Mouse (Mus musculus): Measurements from ENCODE around the gene Map4.
A peak's percentile ranks its signal among the peaks of the same experiment; 100 is the strongest.
"Not testable (repeated sequence)": the region's sequence is repeated elsewhere in the genome, so short reads cannot be mapped to it uniquely, and the experiment has no call there.

Gene Map4

GRCm38 (mm10) chr9:110123322-110123721, 192.1 kb downstream of the Map4 start:
- no peak for DNase-seq (ENCODE audit: low read depth in 1 of 2, low spot score in 2 of 2)

GRCm38 (mm10) chr9:110124008-110124540, 192.8 kb downstream of the Map4 start:
- not testable (repeated sequence) for DNase-seq (ENCODE audit: low read depth in 1 of 2, low spot score in 2 of 2)

GRCm38 (mm10) chr9:110130896-110131524, 199.8 kb downstream of the Map4 start:
- no peak for DNase-seq (ENCODE audit: low read depth in 1 of 2, low spot score in 2 of 2)

GRCm38 (mm10) chr9:110131525-110132197, 200.4 kb downstream of the Map4 start:
- peak; percentile 96 to 98 for DNase-seq (ENCODE audit: low read depth in 1 of 2, low spot score in 2 of 2)

- peak in 1 of 2 experiments; percentile 2 for DNase-seq (ENCODE audit: low read depth in 1 of 2, low spot score in 2 of 2)
Observed at GRCm38 (mm10) chr9:110132201-110132605, 200.9 kb downstream of the Map4 start.

GRCm38 (mm10) chr9:110132921-110133320, 201.7 kb downstream of the Map4 start:
- DNase-seq (ENCODE audit: low read depth in 1 of 2, low spot score in 2 of 2) = no peak
